Mouse (Mus musculus) 3T3-L1 (cell line): Measurements from ENCODE around the gene Gm20388.
"Not testable (repeated sequence)": the region's sequence is repeated elsewhere in the genome, so short reads cannot be mapped to it uniquely, and the experiment has no call there.

Source experiments
- DNase-seq: peaks from one replicate; pipeline ENCODE4 v3.0.0-alpha.2; 2015; ENCODE audit warnings: low read depth, low spot score

Gm20388 gene

GRCm38 (mm10) chr8:121654966-121655494, 1744.4 kb downstream of the Gm20388 start:
- no peak for DNase-seq

DNA sequence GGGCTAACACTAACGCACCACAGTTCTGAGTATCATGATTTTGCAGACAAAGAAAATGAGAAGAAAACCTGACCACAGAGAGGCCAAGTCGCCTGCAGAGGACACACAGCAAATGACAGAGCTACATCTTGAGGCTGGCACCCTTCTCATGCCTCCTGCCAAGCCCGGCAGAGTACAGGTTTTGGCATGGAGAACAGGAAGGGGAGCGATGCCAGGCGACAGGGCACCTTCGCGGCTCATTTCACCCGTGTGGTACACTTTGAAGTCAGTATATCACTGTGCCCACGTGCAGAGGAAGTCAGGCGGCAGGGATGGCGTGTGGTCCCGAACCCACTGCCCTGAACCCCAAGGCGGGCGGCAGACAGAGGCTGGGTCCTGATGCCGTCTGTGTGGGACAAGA, 1750.0 kb downstream of the Gm20388 start:
- DNase-seq, result no peak

DNA sequence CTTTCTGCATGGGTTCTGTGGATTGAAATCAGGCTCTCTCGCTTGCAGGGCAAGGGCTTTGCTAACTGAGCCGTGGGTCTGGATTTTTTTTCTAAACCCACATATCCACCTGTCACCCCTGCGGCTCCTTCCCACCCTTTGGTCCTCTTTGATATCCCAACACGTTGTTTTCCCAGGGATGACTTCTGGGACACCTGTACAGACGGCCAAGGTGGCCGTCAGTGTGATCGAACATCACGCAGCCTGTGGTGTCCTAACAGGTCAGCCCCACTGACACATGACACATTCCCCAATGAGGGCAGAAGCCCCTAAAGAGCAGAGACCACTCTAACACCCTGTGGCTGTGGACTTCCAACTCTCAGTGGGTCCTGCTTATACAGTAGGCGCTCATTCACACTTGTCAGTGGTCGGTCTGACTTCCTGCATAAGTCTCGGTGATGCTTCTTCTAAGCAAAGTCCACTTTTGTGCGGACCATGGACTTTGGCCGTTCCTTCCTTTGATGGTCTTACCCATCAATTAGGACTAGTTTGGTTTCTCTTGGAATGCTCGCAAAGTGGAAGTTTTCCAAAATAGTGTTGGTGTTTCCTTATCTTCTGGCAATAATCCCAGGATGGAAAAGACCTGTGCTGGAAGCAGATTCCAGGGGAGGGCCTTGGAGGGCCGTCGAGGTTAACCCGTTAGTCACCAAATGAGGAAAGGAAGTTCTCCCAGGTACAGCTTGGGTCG, 1751.2 kb downstream of the Gm20388 start:
- DNase-seq, result no peak

- DNase-seq, result no peak
Observed at GRCm38 (mm10) chr8:121663101-121663500, 1752.5 kb downstream of the Gm20388 start.

DNA sequence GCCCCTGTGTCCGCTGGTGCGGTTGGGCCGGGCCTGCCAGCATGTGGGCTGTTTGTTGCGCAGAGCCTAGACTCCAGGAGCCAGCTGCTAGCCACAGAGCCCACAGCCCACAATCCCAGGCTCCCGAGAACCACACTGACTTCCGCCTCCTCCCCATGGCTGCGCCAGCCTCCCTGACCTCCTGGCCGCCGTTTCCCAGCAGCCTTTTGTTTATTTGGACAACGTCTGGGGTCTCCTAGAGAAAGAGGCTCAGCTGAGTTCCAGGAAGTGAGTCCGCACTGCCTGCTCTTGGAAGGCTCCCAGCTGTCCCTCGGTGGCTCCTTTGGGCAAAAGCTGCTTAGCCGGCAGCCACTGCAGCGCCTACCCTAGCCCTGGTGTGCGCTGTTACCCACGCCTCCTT, 1754.7 kb downstream of the Gm20388 start:
- no peak for DNase-seq

- DNase-seq, result not testable (repeated sequence)
Observed at GRCm38 (mm10) chr8:121667936-121668500, 1757.4 kb downstream of the Gm20388 start.

GRCm38 (mm10) chr8:121668553-121668952, 1757.9 kb downstream of the Gm20388 start:
- DNase-seq, result peak; percentile 33

DNA sequence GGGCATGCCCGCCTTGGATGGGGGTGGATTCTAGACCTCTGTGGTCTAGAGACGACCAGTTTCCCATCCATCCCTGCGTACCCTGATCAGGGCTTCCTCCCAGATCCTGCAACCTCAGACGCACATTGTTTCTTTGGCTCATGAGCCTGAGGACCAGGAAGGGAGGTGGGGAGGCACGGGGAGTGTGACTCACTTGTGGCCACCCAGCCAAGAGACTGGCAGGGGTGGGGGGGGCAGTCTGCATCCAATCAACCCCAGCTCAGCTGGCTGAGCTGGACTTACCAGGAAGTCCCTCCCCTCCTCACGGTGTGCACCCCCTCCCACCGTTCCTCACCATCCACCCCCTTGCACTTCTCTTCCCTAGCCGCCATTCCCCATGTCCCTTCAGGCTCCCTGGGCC, 1758.6 kb downstream of the Gm20388 start:
- DNase-seq, result peak; percentile 82

DNA sequence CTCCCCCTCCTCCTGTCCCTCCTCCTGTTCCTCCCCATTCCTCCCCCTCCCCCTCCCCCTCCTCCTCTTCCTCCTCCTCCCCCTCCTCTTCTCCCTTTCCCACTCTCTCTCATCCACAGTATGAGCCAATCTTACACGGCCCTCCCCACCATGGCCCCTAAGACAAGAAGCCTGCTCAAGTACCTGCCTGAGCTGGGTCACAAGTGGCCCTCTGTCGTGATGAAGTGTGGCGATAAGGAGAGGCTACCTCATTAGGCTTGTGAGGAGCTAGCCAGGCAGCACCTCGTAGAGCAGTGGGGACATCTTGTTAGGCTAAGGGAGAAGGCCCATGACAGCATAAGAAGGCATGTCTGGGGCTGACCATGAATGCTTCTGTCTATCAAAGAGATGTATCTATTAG, 1762.5 kb downstream of the Gm20388 start:
- DNase-seq, result no peak

GRCm38 (mm10) chr8:121673917-121674316, 1763.3 kb downstream of the Gm20388 start:
- DNase-seq, result no peak

DNA sequence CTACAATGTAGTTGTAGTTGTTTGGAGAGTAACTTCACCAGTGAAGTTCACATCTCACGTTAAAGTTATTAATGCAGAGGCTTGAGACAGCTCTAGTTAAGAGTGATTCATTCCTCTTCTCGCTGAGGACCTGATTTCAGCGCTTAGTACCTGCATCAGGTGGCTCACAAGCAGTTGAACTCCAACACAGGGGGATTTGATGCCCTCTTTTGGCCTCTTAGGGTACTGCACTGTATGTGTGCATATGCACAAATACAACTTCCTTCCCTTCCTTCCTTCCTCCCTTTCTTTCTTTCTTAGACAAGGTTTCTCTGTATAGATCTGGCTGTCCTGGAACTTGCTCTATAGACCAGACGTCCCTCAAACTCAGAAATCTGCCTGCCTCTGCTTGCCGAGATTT, 1763.9 kb downstream of the Gm20388 start:
- peak; percentile 28 for DNase-seq

- DNase-seq, result no peak
Observed at GRCm38 (mm10) chr8:121675161-121675560, 1764.5 kb downstream of the Gm20388 start.

GRCm38 (mm10) chr8:121675701-121676100, 1765.1 kb downstream of the Gm20388 start:
- no peak for DNase-seq

GRCm38 (mm10) chr8:121678696-121679095, 1768.1 kb downstream of the Gm20388 start:
- DNase-seq, result no peak

DNA sequence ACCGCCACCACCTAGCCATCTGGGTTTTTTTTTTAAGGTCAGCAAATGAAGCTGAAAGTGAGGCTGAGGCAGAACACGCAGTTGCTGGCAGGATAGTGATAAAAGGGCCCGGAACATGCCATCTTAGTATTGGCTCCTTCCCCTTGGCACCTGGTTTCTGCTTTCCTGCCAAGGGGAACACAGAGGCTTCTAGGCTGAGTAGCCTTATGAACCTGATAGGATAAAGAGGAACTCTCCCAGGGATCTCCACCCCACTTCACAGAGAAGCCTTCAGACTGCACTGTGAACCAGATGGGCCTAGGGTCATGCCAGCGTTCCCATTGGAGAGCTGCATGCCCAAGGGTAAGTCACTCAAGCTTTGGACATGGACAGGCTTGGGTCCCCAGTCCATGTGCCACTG, 1770.3 kb downstream of the Gm20388 start:
- no peak for DNase-seq

- DNase-seq, result no peak
Observed at GRCm38 (mm10) chr8:121681457-121681856, 1770.8 kb downstream of the Gm20388 start.

DNA sequence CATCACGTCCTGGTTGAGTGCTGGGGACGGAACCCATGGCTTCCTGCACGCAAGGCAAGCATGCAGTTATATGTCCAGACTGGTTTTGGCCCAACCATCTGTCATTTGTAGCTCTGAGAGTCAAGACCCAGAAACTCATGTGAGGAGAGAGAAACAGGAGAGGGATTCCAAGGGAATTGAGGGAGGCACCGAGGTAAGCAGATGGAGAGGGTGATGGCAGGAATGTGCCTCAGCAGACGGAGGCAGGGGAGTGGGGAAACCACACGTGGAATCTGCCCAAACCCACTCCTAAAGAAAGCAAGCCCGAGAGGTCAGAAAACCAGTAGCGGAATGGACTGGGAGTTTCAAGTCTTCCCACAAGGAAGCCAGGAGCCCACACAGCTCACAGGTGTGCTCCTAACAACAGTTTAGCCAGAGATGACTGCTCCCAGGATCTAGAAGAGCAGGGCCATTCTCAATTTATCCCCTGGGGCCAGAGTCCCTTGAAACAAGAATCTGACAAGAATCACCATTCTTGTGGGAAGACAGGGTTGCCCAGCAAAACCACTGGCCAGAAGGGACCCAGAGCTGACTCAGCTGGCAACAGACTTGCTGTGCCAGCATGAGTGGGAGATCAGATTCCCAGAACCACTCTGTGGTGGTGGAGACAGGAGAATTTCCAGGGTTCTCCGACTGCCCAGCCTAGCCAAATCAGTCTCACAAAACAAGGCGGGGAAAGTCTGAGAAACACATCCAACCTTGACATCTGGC, 1772.6 kb downstream of the Gm20388 start:
- peak; percentile 64 for DNase-seq

DNA sequence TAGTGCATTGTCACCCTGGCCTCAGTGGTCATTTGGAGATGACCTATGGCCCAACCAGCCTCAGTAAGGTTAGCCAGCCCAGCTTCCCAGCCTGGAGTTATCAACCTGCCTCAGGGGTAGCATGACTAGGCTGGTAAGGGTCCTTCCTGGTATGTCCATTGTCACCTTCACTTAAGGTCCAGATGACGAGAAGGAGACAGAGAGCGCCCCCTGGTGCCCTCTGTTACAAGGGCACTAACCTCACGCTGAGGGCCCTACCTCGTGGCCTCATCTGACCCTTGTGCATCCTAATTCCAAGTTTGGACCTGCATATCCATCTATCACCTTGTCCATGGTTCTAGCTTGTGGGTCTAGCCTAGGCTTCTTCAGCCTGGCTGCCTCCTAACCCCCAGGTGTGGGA, 1774.8 kb downstream of the Gm20388 start:
- peak; percentile 36 for DNase-seq

DNA sequence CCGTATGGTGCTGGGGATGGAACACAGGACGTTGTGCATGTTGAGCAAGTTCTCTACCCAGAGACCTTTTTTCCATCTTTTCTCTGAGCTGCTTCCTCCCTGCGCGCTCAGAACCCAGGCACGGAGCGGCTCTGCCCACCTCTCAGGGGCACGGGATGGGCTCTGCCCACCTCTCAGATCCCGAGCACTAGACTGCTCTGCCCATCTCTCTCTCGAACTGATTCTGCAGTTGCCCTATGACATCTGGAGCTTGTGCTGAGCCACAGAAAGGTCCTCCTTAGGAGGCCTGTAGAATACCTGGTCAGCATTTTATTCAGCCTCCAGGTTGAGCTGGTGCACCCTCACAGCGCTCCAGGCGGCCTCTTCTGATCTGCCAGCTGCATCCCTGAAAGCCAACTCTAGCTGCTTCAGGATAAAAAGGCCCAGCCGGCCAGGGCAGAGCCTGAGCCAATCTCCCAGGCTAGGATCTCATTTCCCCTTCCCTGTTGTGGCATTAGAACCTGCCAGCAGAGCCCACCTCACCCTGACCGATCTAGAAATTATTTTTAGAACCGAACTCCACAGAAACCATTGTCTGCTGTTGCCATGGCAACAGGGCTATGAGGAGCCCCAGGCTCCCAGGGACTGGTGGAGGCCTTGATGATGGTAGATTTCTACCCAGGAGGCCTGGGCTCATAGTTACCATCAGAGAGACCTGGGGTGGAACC, 1777.0 kb downstream of the Gm20388 start:
- no peak for DNase-seq

- no peak for DNase-seq
Observed at GRCm38 (mm10) chr8:121688496-121688895, 1777.9 kb downstream of the Gm20388 start.

GRCm38 (mm10) chr8:121694453-121694852, 1783.8 kb downstream of the Gm20388 start:
- no peak for DNase-seq
